Mouse (Mus musculus) liver, adult 2 months (tissue): ENCODE results near the gene Maff. TPM values are rescaled to one million over a fixed set of nuclear protein-coding genes. Genes with fewer than 3 reads are reported as not detected.

Experiments
- DNase-seq: peaks from one replicate; pipeline ENCODE4 v3.0.0-alpha.2; 2011; ENCODE audit warnings: low read depth, low spot score; ENCODE audit errors: extremely low read depth
- H3K27ac ChIP-seq: fragments of 200-500 bp; replicated peaks from 2 replicates; pipeline ENCODE4 v1.5.1; 2012; ENCODE audit warnings: low read depth, mild to moderate bottlenecking, control low read depth, inconsistent platforms, low read length; ENCODE audit not compliant: insufficient read depth
- H3K27me3 ChIP-seq: fragments of 200-500 bp; 2 replicates; pipeline ENCODE4 v1.6.1; 2012; ENCODE audit warnings: mild to moderate bottlenecking, moderate library complexity, low read length, inconsistent platforms; ENCODE audit not compliant: control insufficient read depth, insufficient read depth
- H3K36me3 ChIP-seq: fragments of 200-500 bp; 2 replicates; pipeline ENCODE4 v1.6.1; 2012; ENCODE audit warnings: low read length, inconsistent platforms; ENCODE audit not compliant: control insufficient read depth, insufficient read depth
- H3K4me1 ChIP-seq: fragments of 200-500 bp; 2 replicates; pipeline ENCODE4 v1.6.1; 2011; ENCODE audit warnings: low read length; ENCODE audit not compliant: control insufficient read depth, insufficient read depth
- H3K4me3 ChIP-seq: fragments of 200-500 bp; 2 replicates; pipeline ENCODE4 v1.5.1; 2011; ENCODE audit warnings: low read depth, mild to moderate bottlenecking, control low read depth, low read length, moderate library complexity; ENCODE audit not compliant: insufficient read depth
- H3K79me2 ChIP-seq: fragments of 200-500 bp; 2 replicates; pipeline ENCODE4 v1.6.1; 2012; ENCODE audit warnings: inconsistent platforms, mild to moderate bottlenecking, low read length, moderate library complexity; ENCODE audit not compliant: control insufficient read depth, insufficient read depth
- H3K9ac ChIP-seq: fragments of 200-500 bp; 2 replicates; pipeline ENCODE4 v1.6.1; 2012; ENCODE audit warnings: low read depth, mild to moderate bottlenecking, control low read depth, inconsistent platforms, low read length
- CTCF ChIP-seq: fragments of 200-500 bp; IDR thresholded peaks from 2 replicates; pipeline ENCODE4 v1.5.1; 2011; ENCODE audit warnings: low read depth, low read length, control low read depth
- POLR2A ChIP-seq: fragments of 200-500 bp; IDR thresholded peaks from 2 replicates; pipeline ENCODE4 v1.6.1; 2011; ENCODE audit warnings: low read length, control low read depth; ENCODE audit not compliant: insufficient read depth; ENCODE audit errors: extremely low read depth
- WGBS: fragments of 180-500 bp; shearing (Covaris S2); methylation state at CpG from one replicate; pipeline ENCODE4 v1.1.7; 2018; 5-methylcytosine and 5-hydroxymethylcytosine counted together
- polyA plus RNA-seq: library from polyadenylated mRNA; depleted of rRNA; stranded (reverse); fragments of >200 nt; gene quantifications from 2 replicates; pipeline ENCODE4 v1.2.3, GENCODE M21; 2012
- total RNA-seq: library from RNA; depleted of rRNA; stranded (reverse); fragments of >200 nt; gene quantifications from 2 replicates; pipeline ENCODE4 v1.2.3, GENCODE M21; 2014

The Maff gene
- total and polyA plus RNA-seq, 2 experiments: 0.89 to 8.5 TPM

DNA sequence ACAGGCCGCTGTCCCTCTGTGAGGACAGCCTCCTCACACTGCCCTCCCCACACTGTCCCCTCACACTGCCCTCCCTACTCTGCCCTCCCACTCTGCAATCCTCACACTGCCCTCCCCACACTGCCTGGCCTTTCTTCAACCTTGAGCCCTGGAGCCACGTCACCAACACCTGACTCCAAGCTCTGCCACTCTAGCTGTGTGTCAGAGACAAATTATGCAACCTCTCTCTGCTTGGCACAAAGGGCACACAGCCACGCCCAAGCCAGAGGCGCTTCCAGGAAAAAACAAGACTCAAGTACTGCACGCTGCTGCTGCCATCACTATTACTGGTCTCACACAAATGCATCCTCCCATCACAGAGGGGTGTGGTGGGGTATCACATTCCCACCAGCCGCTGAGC is 44.0 kb downstream of the Maff start:
- DNase-seq: peak; percentile 99
- WGBS: 22% methylated on average over 6 of the region's 6 CpGs
- H3K36me3 ChIP-seq: no peaks in the 10 kb centered on the region
- no peak overlapping the region; the same call in 1 of the 2 replicates for H3K9ac ChIP-seq
- TF ChIP-seq CTCF (no peak), POLR2A (peak; percentile 81)
- no peak overlapping the region for H3K4me3 ChIP-seq
- H3K4me1 ChIP-seq: peaks cover 55% of the 10 kb centered on the region
- peaks cover 9% of the 10 kb centered on the region; the same call in 1 of the 2 replicates for H3K79me2 ChIP-seq
- peak overlapping the region; percentile 86 for H3K27ac ChIP-seq
- H3K27me3 ChIP-seq: no peaks in the 10 kb centered on the region

DNA sequence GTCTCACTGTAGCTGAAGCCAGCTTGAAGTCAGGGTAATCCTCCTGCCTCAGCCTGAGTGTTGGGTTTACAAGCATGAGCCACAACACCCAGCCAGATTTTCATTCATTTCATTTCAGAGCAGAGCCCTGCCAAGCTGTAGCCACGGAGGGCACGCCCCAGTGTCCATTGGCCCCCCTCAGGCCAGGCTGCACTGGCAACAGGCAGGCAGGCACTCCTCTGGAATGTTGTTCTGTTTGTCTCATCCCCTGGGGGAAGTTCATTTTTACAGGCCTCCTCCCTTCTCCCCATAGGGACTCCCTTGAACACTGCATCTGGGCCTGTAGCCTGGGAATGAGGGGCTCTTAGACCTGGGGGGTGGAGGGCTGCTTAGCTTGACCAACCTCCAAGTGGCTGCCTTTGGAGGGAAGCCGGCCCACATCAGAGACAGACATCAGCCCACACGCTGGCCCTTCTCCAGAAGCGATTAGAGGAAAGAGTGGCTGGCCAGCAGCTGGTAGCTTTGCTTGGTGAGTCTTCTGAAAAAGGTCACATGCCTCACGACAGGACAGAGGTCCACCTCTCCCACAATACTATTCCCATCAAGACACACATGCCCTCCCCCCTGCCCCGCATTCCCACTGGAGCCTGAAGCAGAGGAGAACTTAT is 45.1 kb downstream of the Maff start:
- Histone ChIP-seq H3K9ac (peak overlapping the region; percentile 9), H3K79me2 (peaks cover 15% of the 10 kb centered on the region; the same call in 1 of the 2 replicates), H3K27me3 (no peaks in the 10 kb centered on the region), H3K27ac (peak overlapping the region; percentile 83), H3K36me3 (no peaks in the 10 kb centered on the region), H3K4me1 (peaks cover 55% of the 10 kb centered on the region), H3K4me3 (no peak overlapping the region)
- DNase-seq: peak; percentile 89
- 11% methylated on average over 7 of the region's 7 CpGs for WGBS
- TF ChIP-seq CTCF (no peak), POLR2A (no peak)

DNA sequence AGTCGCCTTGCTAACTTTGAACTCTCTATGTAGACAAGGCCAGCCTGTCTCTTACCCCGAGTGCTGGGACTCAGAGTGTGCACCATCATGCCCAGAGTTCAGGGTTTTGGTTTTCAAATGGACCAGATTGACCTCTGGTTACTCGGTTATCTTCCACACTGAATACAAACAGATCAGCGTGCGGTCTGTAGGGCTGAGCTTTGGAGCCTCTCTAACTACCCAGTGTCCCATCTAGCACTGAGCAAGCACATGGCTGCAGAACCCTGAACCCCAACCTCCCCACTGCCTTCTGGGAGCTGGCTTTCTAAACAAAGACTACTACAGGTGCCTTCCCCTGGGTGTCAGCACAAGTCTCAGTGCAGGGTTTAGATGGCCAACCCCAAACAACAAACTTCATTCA is 46.1 kb downstream of the Maff start:
- Histone ChIP-seq H3K27ac (peak overlapping the region; percentile 93), H3K4me1 (peaks cover 49% of the 10 kb centered on the region), H3K4me3 (no peak overlapping the region), H3K36me3 (no peaks in the 10 kb centered on the region), H3K27me3 (no peaks in the 10 kb centered on the region), H3K9ac (peak overlapping the region; percentile 24; the same call in 1 of the 2 replicates), H3K79me2 (peaks cover 21% of the 10 kb centered on the region; the same call in 1 of the 2 replicates)
- WGBS: 17% methylated on average over 5 of the region's 5 CpGs
- peak; percentile 96 for DNase-seq
- TF ChIP-seq CTCF (no peak), POLR2A (no peak)

DNA sequence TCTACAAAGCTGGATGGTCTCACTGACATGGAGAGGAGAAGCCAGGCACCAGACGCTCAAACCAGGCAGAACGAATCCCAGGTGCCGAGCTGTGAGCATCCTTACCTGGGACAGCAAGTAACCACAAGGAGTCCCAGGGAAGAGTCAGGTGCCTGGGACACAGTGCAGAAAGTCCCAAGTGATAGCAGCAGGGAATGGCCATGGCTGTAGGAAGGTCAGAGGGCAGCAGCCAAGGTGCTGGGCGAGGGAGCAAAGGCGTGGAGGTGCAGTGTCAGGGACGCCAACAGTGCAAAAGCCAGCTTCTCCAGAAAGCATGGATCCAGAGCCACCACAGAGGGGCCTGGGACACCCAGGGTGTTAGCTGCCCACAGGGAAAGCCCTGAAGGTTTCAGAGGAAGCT is 46.7 kb downstream of the Maff start:
- 85% methylated on average over 6 of the region's 6 CpGs for WGBS
- peak overlapping the region; percentile 93 for H3K27ac ChIP-seq
- no peak for DNase-seq
- H3K4me1 ChIP-seq: peaks cover 45% of the 10 kb centered on the region
- peak overlapping the region; percentile 6; the same call in 1 of the 2 replicates for H3K9ac ChIP-seq
- no peak overlapping the region for H3K4me3 ChIP-seq
- H3K36me3 ChIP-seq: no peaks in the 10 kb centered on the region
- peaks cover 24% of the 10 kb centered on the region; the same call in 1 of the 2 replicates for H3K79me2 ChIP-seq
- H3K27me3 ChIP-seq: no peaks in the 10 kb centered on the region
- no peak for TF ChIP-seq CTCF

DNA sequence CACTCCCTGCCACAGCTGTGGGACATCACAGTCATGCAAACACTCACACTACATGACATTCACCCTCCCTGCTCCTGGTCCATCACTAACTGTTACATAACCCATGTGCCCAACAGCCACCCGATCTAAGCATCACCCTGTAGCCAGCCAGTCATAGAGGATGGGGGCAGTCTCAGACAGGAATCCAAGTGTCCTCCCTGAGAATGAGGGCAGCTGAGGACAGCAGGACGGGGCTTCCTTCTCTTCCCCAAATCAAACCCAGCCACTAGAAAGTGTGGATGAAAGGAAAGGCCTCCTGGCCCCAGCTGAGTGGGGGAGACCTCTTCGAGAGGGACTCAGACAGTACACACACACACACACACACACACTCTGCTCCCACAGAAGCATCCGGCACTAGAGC is 48.4 kb downstream of the Maff start:
- DNase-seq: no peak
- no peak overlapping the region for H3K27ac ChIP-seq
- H3K4me3 ChIP-seq: no peak overlapping the region
- no peaks in the 10 kb centered on the region for H3K27me3 ChIP-seq
- H3K9ac ChIP-seq: no peak overlapping the region
- 73% methylated on average over 4 of the region's 4 CpGs for WGBS
- no peaks in the 10 kb centered on the region for H3K36me3 ChIP-seq
- peaks cover 38% of the 10 kb centered on the region for H3K4me1 ChIP-seq
- TF ChIP-seq CTCF (no peak), POLR2A (no peak)
- peaks cover 37% of the 10 kb centered on the region; the same call in 1 of the 2 replicates for H3K79me2 ChIP-seq

DNA sequence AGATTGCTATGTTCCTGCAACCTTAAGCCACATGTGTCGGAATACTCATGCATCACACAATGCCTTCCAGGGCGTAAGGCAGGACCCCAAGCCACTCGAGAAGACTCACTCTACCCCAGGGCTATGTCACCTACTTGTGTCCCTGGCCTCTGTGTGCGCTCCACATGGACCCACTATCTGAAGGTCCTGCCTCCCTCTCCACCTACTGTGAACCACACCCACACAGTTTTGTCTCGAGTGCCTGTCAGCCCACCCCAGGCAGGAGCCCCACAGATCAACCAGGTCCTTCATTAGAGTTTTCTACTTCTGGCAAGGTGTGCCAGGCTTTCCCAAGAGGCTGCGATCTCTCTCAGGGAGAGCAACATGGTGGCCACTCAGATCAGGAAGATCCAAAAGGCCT is 48.9 kb downstream of the Maff start:
- TF ChIP-seq POLR2A (no peak), CTCF (no peak)
- Histone ChIP-seq H3K9ac (no peak overlapping the region), H3K27me3 (no peaks in the 10 kb centered on the region), H3K4me3 (no peak overlapping the region), H3K36me3 (no peaks in the 10 kb centered on the region), H3K79me2 (peaks cover 38% of the 10 kb centered on the region; the same call in 1 of the 2 replicates), H3K27ac (no peak overlapping the region), H3K4me1 (peaks cover 37% of the 10 kb centered on the region)
- no peak for DNase-seq
- WGBS: 87% methylated on average over 6 of the region's 6 CpGs
